ENCODE assay signal across 28 mouse cellular contexts in the genomic region with DNA sequence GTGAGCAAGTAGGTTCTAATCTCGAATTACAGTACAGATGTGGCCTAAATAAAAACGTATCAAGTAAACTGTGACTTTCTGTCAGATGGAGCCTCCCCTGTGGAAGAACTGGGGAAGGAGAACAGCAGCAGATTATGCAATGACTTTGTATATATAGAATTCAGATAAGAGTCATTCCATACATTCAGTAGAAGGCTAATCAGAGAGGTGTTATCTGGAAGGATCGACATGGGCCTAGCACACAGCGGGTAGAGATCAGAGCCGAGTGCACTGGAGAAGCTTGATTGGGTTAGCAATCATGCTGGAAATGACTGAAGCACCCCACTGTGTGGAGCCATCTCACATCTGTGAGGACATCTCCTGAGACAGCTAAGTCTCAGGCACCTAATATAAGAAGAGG.
DNase-seq lines count a peak whose midpoint lies in the region; ATAC-seq lines count a peak whose summit lies in the region.
"Had no signal": no experiment of that assay in that cellular context is flagged by ENCODE, and none has a peak within 500 bp of the region (broad histone marks: within the 10 kb centered on the region; RNA-seq: fewer than 3 reads in every experiment).

No protein-coding gene starts in this region.

- H3K4me3 ChIP-seq in intestine, embryonic 16.5 days (ENCODE audit: low read length): no peak overlapping the region
- no peak overlapping the region for H3K4me3 ChIP-seq in intestine, embryonic 15.5 days (replicated peaks)
- H3K4me3 ChIP-seq in lung, embryonic 15.5 days: no peak overlapping the region
- H3K4me3 ChIP-seq: embryonic facial prominence, embryonic 12.5 days; embryonic facial prominence, embryonic 15.5 days; heart, adult 2 months; heart, embryonic 10.5 days; heart, embryonic 13.5 days; hindbrain, embryonic 12.5 days; hindbrain, embryonic 15.5 days had no signal

- H3K27ac ChIP-seq in intestine, embryonic 16.5 days (ENCODE audit: low read length): no peak overlapping the region
- H3K27ac ChIP-seq in intestine, embryonic 15.5 days: no peak overlapping the region
- H3K27ac ChIP-seq in lung, embryonic 15.5 days: no peak overlapping the region
- H3K27ac ChIP-seq: embryonic facial prominence, embryonic 12.5 days; embryonic facial prominence, embryonic 15.5 days; heart, adult 2 months; heart, embryonic 10.5 days; heart, embryonic 13.5 days; hindbrain, embryonic 12.5 days; hindbrain, embryonic 15.5 days had no signal

- H3K9ac ChIP-seq in intestine, embryonic 16.5 days (ENCODE audit: low read depth, low read length): no peak overlapping the region
- H3K9ac ChIP-seq in intestine, embryonic 15.5 days: no peak overlapping the region
- H3K9ac ChIP-seq in lung, embryonic 15.5 days: no peak overlapping the region
- H3K9ac ChIP-seq: embryonic facial prominence, embryonic 12.5 days; embryonic facial prominence, embryonic 15.5 days; forebrain, postnatal 0 days; heart, embryonic 13.5 days; hindbrain, embryonic 12.5 days; hindbrain, embryonic 15.5 days had no signal

- 75% methylated on average over 5 of the region's 5 CpGs for WGBS in intestine, embryonic 16.5 days
- 66% methylated on average over 5 of the region's 5 CpGs for WGBS in intestine, embryonic 15.5 days
- 41% methylated on average over 5 of the region's 5 CpGs for WGBS in lung, embryonic 15.5 days

- H3K27me3 ChIP-seq in intestine, embryonic 16.5 days (replicated peaks; ENCODE audit: control insufficient read depth, insufficient read depth, low read length): no peaks in the 10 kb centered on the region
- no peaks in the 10 kb centered on the region for H3K27me3 ChIP-seq in intestine, embryonic 15.5 days (replicated peaks)
- no peaks in the 10 kb centered on the region for H3K27me3 ChIP-seq in lung, embryonic 15.5 days
- H3K27me3 ChIP-seq in splenic B cell, adult 2 months (ENCODE audit: control insufficient read depth, insufficient read depth, low read length, poor library complexity, severe bottlenecking): no peaks in the 10 kb centered on the region
- H3K27me3 ChIP-seq: CH12.LX; embryonic facial prominence, embryonic 12.5 days; embryonic facial prominence, embryonic 15.5 days; heart, embryonic 13.5 days; hindbrain, embryonic 12.5 days; hindbrain, embryonic 15.5 days had no signal

- ATAC-seq in intestine, embryonic 16.5 days: 0 out of 2 replicates have a peak, but pooled peaks have one; percentile 33
- ATAC-seq in intestine, embryonic 15.5 days: no peak
- peak; percentile 51; the same call in 1 of the 2 replicates for ATAC-seq in lung, embryonic 15.5 days (ENCODE audit: borderline replicate concordance, extremely low read depth, low FRiP score, low TSS enrichment)
- ATAC-seq in megakaryocyte, adult 5-6 weeks (ENCODE audit: poor library complexity, severe bottlenecking): 0 out of 2 replicates have a peak, but pooled peaks have one; percentile 5
- ATAC-seq: forebrain, embryonic 14.5 days; forebrain, postnatal 0 days had no signal

- H3K4me2 ChIP-seq in intestine, embryonic 16.5 days (ENCODE audit: low read depth, low read length): no peak overlapping the region
- no peak overlapping the region for H3K4me2 ChIP-seq in intestine, embryonic 15.5 days (replicated peaks)
- no peak overlapping the region for H3K4me2 ChIP-seq in lung, embryonic 15.5 days
- H3K4me2 ChIP-seq: embryonic facial prominence, embryonic 12.5 days; embryonic facial prominence, embryonic 15.5 days; heart, embryonic 13.5 days; hindbrain, embryonic 12.5 days; hindbrain, embryonic 15.5 days had no signal

- DNase-seq in lung, postnatal 14 days: no peak
- peak; percentile 17 for DNase-seq in splenic B cell, adult 2 months (ENCODE audit: low read depth, low spot score)
- DNase-seq in heart, postnatal 4 days: no peak
- DNase-seq: adrenal gland, adult 2 months; adrenal gland, postnatal 14 days; B cell, adult 2 months; cerebellum, adult 11 months; cerebellum, adult 2 months; cerebellum, adult 9-11 months; cerebellum, postnatal 25 days; forebrain, postnatal 0 days; gastrocnemius, postnatal 10 days; gastrocnemius, postnatal 36 days; heart, adult 2 months; heart, postnatal 14 days had no signal

- H3K36me3 ChIP-seq in intestine, embryonic 16.5 days (ENCODE audit: control insufficient read depth, insufficient read depth, low read length): no peaks in the 10 kb centered on the region
- no peaks in the 10 kb centered on the region for H3K36me3 ChIP-seq in intestine, embryonic 15.5 days
- H3K36me3 ChIP-seq in lung, embryonic 15.5 days: no peaks in the 10 kb centered on the region
- no peaks in the 10 kb centered on the region for H3K36me3 ChIP-seq in splenic B cell, adult 2 months (ENCODE audit: control insufficient read depth, insufficient read depth, low read length, poor library complexity, severe bottlenecking)
- H3K36me3 ChIP-seq: embryonic facial prominence, embryonic 12.5 days; embryonic facial prominence, embryonic 15.5 days; heart, embryonic 13.5 days; hindbrain, embryonic 12.5 days; hindbrain, embryonic 15.5 days had no signal

- H3K9me3 ChIP-seq in intestine, embryonic 16.5 days (ENCODE audit: control insufficient read depth, low read length): no peaks in the 10 kb centered on the region
- no peaks in the 10 kb centered on the region for H3K9me3 ChIP-seq in intestine, embryonic 15.5 days
- no peaks in the 10 kb centered on the region for H3K9me3 ChIP-seq in lung, embryonic 15.5 days
- H3K9me3 ChIP-seq: embryonic facial prominence, embryonic 12.5 days; embryonic facial prominence, embryonic 15.5 days; G1E; heart, embryonic 10.5 days; heart, embryonic 13.5 days; hindbrain, embryonic 12.5 days; hindbrain, embryonic 15.5 days had no signal

- H3K4me1 ChIP-seq in intestine, embryonic 16.5 days (ENCODE audit: control insufficient read depth, insufficient read depth, low read length): peaks cover 18% of the 10 kb centered on the region
- H3K4me1 ChIP-seq in intestine, embryonic 15.5 days (replicated peaks): peaks cover 16% of the 10 kb centered on the region; the same call in 1 of the 2 replicates
- H3K4me1 ChIP-seq in lung, embryonic 15.5 days: peaks cover 43% of the 10 kb centered on the region
